Mouse (Mus musculus): ENCODE measurements at regions not wholly inside any gene's neighbourhood (a gene's known extent, or its start where the extent isn't known, plus 50 kb on each side); places are given as distances from the start of the nearest gene placed in this dataset.

DNA sequence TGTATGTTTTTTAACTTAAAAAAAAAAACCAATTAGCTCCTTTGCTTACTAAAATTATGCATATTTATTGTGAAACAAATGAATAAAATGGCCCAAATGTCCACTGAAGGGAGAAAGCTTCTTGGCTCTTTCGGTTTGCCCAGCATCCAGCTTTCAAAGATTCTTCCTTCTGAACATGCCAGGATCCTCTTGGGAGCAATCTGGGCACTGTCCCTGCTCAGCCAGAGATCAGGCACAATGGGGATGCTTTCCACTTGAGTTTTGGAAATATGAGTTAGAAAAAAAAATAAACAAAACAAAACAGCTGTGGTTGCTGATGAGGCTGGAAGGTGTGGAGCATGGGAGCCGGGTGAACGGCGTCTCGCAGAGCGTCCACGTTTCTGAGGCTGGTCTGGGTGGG lies 180.3 kb upstream of the Foxn2 start:
- no peak for DNase-seq

GRCm38 (mm10) chr17:88260826-88261225 lies 179.7 kb upstream of the Foxn2 start:
- no peak for DNase-seq

DNA sequence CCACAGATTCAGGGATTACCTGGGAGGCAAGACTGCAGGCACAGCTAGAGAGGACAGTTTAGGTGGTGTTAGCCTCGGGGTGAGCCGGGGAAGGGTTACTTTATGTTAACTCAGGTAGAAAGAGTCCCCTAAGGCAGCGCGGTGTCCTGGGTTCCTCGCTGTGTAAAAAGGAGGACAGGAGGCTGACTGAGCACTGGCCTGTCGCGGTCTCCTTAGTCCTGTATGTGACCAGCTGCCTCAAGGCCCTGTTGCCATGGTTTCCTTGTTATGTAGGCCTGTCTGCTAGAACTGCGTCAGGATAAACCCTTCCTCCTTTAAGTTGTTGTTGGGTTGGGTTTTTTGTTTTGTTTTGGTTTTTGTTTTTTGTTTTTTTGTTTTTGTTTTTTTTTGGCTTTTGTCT lies 179.0 kb upstream of the Foxn2 start:
- no peak for DNase-seq

GRCm38 (mm10) chr17:88262326-88263187 lies 178.0 kb upstream of the Foxn2 start:
- DNase-seq = no peak

- no peak for DNase-seq
These were observed 175.2 kb upstream of the Foxn2 start for GRCm38 (mm10) chr17:88265291-88265690.

- no peak for DNase-seq
These were observed 172.3 kb upstream of the Foxn2 start for GRCm38 (mm10) chr17:88268216-88268615.

- DNase-seq = no peak
These were observed 171.7 kb upstream of the Foxn2 start for GRCm38 (mm10) chr17:88268802-88269201.

DNA sequence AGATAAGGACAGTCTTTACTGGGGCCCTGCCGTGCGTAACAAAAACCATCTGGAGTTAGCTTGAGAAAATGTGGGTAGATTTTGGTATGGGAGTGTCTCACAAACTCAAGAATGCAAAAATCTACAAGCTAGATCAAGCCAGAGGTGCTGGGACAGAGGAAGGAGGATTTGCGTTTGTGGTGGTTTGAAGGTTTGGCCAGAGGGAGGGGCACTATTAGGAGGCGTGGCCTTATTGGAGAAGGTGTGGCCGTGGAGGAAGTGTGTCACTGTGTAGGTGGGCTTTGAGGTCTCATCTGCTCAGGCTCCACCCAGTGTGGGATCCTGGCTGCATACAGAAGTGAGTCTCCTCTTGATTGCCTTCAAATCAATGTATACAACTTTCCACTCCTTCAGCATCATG lies 169.6 kb upstream of the Foxn2 start:
- DNase-seq = no peak

DNA sequence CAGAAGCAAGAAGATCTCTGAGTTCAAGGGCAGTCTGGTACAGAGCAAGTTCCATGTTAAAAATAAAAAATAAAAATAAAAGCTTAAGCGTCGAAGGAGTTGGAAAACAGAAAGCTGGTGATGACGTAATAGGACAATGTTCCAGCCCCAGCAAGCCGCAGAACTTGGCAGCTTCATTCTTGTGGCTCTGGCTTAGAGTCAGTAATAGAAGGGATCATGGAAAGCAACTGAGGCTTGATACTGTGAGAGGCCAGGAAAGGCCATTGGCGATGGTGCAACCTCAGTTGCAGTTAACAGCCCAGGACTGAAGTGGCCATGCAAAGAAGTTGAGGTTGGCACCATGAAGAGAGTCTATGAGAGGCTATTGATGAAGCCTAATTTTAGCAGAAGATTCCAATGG lies 168.3 kb upstream of the Foxn2 start:
- no peak for DNase-seq

DNA sequence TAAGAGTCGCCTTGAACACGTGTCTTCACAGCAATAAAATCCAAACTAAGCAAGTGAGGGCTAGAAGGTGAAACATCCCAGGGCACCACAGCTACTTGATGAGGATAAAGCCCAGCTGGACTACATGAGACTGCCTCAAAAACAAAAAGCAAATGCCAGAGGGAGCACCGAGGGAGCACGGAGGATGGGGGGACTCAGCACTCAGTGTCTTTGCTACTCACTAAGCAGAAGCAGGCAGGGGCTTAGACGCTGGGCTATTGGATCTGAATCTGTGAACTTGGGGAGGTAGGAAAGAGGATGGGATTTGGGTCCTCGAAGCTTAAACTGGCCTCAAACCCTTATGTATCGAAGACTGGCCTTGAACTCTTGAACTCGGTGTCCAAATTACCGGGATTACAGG lies 167.0 kb upstream of the Foxn2 start:
- DNase-seq = no peak

DNA sequence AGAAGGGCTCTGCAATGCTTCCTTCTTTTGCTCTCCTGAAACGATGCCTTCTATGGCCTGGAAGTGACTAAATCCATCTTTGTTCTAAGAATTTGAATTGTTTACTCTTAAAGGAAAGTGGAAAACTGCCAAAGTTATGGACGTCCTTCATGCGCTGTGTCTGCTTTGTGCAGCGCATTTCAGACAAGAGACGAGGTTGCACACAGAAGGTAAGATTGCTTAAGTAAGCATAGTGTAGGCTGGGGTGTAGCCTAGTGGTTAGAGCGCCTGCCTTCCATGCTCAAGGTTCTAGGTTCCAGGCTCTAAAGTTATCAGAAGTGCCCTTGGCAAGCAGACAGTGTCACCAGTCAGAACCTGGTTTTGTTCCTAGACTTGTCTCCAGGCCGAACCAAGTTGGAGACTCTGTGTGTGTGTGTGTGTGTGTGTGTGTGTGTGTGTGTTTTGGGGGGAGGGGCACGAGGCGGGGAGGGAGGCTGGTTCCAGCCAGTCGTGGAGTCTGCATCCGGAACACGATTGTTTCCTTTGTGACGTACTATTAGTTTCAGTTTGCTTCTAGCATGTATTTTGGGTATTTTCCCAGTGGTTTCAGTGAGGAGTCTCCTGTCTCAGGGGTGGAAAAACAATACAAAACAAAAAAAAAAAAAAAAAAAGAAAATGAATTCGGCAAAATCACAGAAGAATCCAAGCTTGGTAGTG lies 166.4 kb upstream of the Foxn2 start:
- no peak for DNase-seq

GRCm38 (mm10) chr17:88274720-88275433 lies 165.6 kb upstream of the Foxn2 start:
- DNase-seq = no peak

DNA sequence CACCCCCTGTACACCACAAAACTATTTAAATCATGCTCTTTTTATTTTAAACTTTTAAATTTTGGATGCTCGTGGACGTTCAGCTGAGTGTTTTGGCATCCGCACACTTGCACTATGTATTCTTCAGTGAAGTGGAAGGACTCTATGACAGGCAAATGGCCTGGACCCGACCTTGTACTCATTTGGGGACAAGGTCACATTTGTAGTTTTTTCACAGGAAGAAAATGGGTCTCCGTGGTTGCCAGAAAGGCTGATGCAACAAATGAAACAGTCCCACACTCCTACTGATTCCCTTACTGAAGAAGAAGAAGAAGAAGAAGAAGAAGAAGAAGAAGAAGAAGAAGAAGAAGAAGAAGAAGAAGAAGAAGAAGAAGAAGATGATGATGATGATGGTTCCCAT lies 160.9 kb upstream of the Foxn2 start:
- no peak for DNase-seq

GRCm38 (mm10) chr17:88282711-88283110 lies 157.8 kb upstream of the Foxn2 start:
- no peak for DNase-seq

GRCm38 (mm10) chr17:88284477-88284876 lies 156.0 kb upstream of the Foxn2 start:
- DNase-seq = no peak

DNA sequence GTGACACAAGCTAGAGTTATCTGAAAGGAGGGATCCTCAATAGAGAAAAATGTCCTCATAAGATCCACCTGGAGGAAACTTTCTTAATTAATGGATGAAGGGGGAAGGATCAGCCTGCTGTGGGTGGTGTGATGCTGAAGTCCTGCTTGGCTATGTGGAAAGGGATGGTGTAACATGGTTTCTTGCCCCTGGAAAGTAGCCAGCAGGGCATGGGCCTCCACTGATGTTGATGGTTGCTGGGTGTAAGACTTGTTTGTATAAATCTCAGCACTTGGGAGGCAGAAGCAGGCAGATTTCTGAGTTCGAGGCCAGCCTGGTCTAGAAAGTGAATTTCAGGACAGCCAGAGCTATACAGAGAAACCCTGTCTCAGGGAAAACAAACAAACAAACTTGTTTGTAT lies 152.7 kb upstream of the Foxn2 start:
- DNase-seq = no peak

- no peak for DNase-seq
These were observed 143.0 kb upstream of the Foxn2 start for GRCm38 (mm10) chr17:88297520-88297919.

DNA sequence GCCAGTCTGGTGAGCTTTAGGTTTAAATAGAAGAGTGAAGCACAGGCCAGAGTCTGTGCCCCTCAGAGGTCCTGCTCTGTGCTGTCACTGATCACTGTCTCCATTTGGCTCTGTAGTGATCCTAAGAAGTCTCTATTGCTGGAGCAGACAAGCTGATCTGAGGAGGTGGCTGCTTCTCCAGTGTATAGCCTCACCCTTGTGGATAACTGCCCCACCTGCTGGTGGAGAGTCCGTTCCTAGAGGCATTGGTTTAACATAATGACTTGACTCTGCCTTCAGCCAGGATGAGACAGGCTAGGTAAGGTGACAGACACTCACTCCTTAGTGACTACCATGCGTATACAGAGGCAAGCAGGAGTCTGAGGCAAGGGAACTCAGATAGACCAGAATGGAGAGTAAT lies 136.5 kb upstream of the Foxn2 start:
- no peak for DNase-seq

- no peak for DNase-seq
These were observed 135.3 kb upstream of the Foxn2 start for GRCm38 (mm10) chr17:88305165-88305564.

DNA sequence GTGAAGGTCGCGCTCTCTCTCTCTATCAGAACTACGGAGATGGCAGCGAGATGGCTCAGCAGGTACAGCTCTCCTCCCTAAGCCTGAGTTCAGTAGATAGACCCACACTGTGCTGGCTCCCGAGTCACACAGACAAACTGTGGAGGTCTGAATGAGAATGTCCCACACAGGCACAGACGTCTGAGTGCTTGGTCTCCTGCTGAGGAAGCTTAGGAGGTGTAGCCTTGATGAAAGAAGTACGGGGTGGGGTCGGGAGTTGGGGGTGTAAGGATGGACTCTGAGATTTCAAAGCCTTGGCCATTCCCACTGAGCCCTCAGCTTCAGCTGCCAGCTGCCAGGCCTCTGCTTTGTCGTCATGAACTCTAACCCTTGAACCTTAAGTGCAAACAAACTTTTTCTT lies 134.2 kb upstream of the Foxn2 start:
- DNase-seq = no peak

- no peak for DNase-seq
These were observed 133.4 kb upstream of the Foxn2 start for GRCm38 (mm10) chr17:88307082-88307481.

- DNase-seq = no peak
These were observed 132.7 kb upstream of the Foxn2 start for GRCm38 (mm10) chr17:88307826-88308225.

- DNase-seq = no peak
These were observed 127.6 kb upstream of the Foxn2 start for GRCm38 (mm10) chr17:88312876-88313275.

Measured in thymus, adult 18-20 months (tissue).